Mouse (Mus musculus) E14TG2a.4 (cell line): ENCODE measurements around the gene Chic2.

Source experiments
- CTCF ChIP-seq: conservative IDR thresholded peaks from 2 replicates; pipeline ENCODE4 v1.5.1; 2014; ENCODE audit warnings: low read length
- NANOG ChIP-seq: IDR thresholded peaks from 2 replicates; pipeline ENCODE4 v1.6.1; 2014; ENCODE audit warnings: borderline replicate concordance, low read length, mixed read lengths
- POU5F1 ChIP-seq: IDR thresholded peaks from 2 replicates; pipeline ENCODE4 v1.6.1; 2014; ENCODE audit warnings: low read length, borderline replicate concordance

- TF ChIP-seq CTCF (no peak), POU5F1 (no peak), NANOG (no peak)
These were observed 88.2 kb downstream of the Chic2 start for GRCm38 (mm10) chr5:74956335-74956734.
